Mouse (Mus musculus) hematopoietic stem cell, adult 5-6 weeks (primary cell): ENCODE results near the gene Apobr. TPM values are rescaled to one million over a fixed set of nuclear protein-coding genes. Genes with fewer than 3 reads are reported as not detected.
A peak's percentile ranks its signal among the peaks of the same experiment; 100 is the strongest.

Source experiments
- ATAC-seq, 2 experiments: fragments of 125-278 bp in 1 of 2; replicated peaks in 1 of 2; 2 replicates each; pipeline ENCODE4 v1.8.0; 2016 to 2017; ENCODE audit warnings: inconsistent platforms in 2 of 2, mild to moderate bottlenecking in 2 of 2, moderate number of reproducible peaks in 2 of 2, low read depth in 1 of 2, moderate TSS enrichment in 1 of 2; ENCODE audit not compliant: low FRiP score in 2 of 2, poor library complexity in 2 of 2, severe bottlenecking in 2 of 2, insufficient read depth in 1 of 2, low TSS enrichment in 1 of 2
- total RNA-seq: library from RNA; stranded (forward); fragments of 172-1452, 232-1000 nt; gene quantifications from 2 replicates; pipeline ENCODE4 v1.2.3, GENCODE M21; 2017

Gene Apobr
- total RNA-seq, 1 experiment from 2014 or later = 24.8 TPM

DNA sequence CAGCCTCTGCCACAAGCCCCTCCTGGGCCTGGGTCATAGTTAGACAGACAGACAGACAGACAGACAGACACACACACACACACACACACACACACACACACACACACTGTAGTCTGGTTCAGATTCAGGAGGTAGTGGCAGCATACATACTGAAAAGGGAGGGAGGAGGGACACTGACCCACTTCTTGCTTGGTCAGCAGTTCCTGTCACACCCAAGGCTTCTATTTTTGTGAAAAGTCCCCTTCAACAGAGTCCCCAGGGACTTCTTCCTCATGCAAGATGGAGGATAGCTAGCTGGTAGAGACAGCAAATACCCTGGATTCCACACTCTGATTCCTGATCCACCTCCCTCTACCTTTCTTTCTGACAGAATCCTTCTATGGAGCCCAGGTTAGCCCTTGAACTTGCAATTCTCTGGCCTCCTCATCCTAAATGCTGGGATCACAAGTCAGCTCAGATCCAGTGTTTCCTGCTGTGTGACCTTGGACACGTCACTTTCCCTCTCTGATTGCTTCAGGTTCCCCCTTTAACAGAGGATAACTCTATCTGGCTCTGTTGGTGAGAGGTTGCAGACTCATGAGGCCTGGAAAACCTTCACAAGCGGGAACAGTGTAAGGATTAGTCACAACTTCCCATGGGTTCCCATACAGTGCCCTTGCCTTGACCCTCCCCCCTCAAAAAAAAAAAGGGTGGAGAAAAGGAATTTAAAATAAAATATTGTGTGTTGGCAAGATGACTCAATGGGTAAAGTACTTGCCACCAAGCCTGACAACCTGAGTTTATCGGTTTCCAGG is 41.3 kb downstream of the Apobr start:
- ATAC-seq = no peak

DNA sequence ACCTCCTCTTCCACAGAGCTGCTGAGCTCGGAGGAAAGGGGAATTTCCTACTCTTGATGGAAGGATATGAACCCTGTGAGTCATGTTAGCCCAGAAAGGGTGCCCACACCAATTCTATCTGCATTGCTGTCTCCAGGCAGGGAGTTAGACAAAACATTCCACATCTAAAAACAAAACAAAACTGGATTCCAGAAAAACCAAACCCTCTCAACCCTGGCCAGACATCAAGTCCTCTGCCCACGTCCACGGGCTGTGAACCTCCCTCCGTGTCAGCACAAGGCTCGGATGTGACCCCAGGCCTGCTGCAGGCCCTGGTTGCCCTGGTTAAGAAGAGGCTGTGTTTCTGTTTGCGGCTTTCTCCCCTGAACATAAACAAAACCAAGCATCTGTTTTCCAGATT is 43.4 kb downstream of the Apobr start:
- no peak for ATAC-seq

GRCm38 (mm10) chr7:126629915-126630314 is 45.2 kb downstream of the Apobr start:
- no peak for ATAC-seq

DNA sequence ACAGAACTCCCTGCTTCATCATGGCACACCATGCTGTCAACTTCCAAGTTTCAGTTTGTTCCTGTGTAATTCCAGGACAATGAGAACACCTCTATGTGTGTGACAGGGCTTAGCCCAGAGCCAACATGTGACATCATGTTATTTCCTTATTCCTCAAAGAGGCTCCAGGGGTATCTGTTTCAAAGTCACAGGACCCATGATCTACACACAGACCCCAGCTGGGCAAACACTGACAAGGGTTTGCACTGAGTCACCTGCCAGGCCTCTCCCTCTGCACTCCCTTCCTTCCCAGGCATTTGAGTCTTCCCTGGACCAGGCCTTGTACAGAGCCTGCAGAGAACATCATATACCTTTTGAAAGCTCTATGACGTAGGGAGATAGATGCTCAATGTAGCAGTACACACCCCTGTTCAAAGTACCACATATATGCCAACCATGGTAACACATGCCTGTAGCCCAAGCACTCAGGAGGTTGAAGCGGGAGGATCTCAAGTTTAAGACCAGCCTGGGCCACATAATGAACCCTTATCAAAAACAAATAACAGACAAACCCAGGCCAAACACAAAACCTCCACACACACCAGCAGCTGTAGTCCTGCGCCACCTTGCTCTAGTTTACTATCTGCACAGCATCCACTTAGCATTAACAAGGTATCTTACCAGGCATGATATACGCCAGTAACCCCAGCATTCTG is 46.2 kb downstream of the Apobr start, which contains the start of gene Nupr1:
Nupr1 (minus strand) TSS at position 38 of the 695 bp plus-strand sequence.
- no peak for ATAC-seq

- no peak for ATAC-seq
Observed at GRCm38 (mm10) chr7:126632478-126632877, 47.7 kb downstream of the Apobr start.

- no peak for ATAC-seq
Observed at GRCm38 (mm10) chr7:126635375-126635774, 50.6 kb downstream of the Apobr start.

DNA sequence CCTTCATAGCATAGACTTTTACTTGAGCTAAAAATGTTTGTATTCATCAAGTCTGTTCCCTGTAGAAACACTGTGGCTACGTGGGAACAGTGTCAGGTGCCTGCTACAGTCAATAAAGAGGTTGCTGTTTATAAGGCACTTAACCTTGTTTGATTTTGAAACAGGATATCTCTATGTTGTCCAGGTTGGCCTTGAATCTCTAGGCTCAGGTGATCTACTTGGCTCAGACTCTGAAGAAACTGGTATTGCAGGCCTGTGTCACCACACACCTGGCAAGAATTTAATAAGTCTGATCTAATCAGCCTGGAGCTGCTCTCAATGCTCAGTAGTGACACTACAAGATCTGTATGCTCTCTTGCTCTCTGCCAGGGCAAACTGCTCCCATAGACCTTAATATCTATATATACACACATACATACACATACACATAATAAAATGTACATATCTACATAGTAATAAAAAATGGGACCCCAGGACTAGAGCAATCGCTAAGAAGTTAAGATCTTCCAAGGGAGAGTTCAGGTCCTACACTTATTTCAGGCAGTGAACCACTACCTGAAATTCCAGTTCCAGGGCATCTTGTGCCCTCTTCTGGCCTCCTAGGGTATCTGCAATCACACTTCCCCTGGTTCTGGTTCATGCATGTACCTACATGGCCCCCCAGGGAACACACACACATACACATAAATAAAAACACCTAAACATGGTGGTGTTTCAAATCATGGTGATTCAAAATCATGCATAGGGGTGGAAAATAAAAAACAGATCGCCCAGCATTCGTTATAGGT is 52.2 kb downstream of the Apobr start:
- ATAC-seq = peak; percentile 57 to 64; a peak in 3 of 4 replicates

Other genes with a start within 250 kb of the Apobr start
- 31.5 and 51.5 TPM in 2 replicates for gene Lat, start 215.4 kb upstream of the Apobr start, total RNA-seq
- gene Spns1, start 207.5 kb upstream of the Apobr start, total RNA-seq = 8.6 and 11.3 TPM in 2 replicates
- 13.6 and 14.4 TPM in 2 replicates for gene Nfatc2ip, start 188.2 kb upstream of the Apobr start, total RNA-seq
- gene Cd19, start 170.1 kb upstream of the Apobr start, total RNA-seq = not detected in 2 replicates
- gene Rabep2, start 156.2 kb upstream of the Apobr start, total RNA-seq = 33.8 and 36.4 TPM in 2 replicates
- gene Atp2a1, start 121.8 kb upstream of the Apobr start, total RNA-seq = 0.30 TPM in 1 of 2 replicates, not detected in the other
- 15.3 and 20.9 TPM in 2 replicates for gene Sh2b1, start 109.5 kb upstream of the Apobr start, total RNA-seq
- gene Tufm, start 97.6 kb upstream of the Apobr start, total RNA-seq = 48.1 and 99.2 TPM in 2 replicates
- gene Atxn2l, start 81.5 kb upstream of the Apobr start, total RNA-seq = 40.0 and 40.2 TPM in 2 replicates
- 187 and 207 TPM in 2 replicates for gene Eif3c, start 18.5 kb upstream of the Apobr start, total RNA-seq
- gene Cln3, start 875 bp downstream of the Apobr start, total RNA-seq = 26.1 and 57.4 TPM in 2 replicates
- gene Il27, start 10.0 kb downstream of the Apobr start, total RNA-seq = 3.2 and 3.6 TPM in 2 replicates
- gene Nupr1, start 45.9 kb downstream of the Apobr start, total RNA-seq = 6.2 and 6.6 TPM in 2 replicates
- 33.2 and 46.9 TPM in 2 replicates for gene Sgf29, start 64.4 kb downstream of the Apobr start, total RNA-seq
- 8.2 and 17.1 TPM in 2 replicates for gene Sult1a1, start 91.5 kb downstream of the Apobr start, total RNA-seq
- gene Bola2, start 110.5 kb downstream of the Apobr start, total RNA-seq = 73.1 and 88.6 TPM in 2 replicates
- gene Slx1b, start 110.8 kb downstream of the Apobr start, total RNA-seq = 4.1 and 6.3 TPM in 2 replicates
- 352 and 456 TPM in 2 replicates for gene Coro1a, start 122.8 kb downstream of the Apobr start, total RNA-seq
- 32.4 and 35.8 TPM in 2 replicates for gene Mapk3, start 174.7 kb downstream of the Apobr start, total RNA-seq
- gene Gdpd3, start 181.4 kb downstream of the Apobr start, total RNA-seq = 3.3 and 16.4 TPM in 2 replicates
- 50.3 and 74.9 TPM in 2 replicates for gene Ypel3, start 192.0 kb downstream of the Apobr start, total RNA-seq
- gene Tbx6, start 196.5 kb downstream of the Apobr start, total RNA-seq = 0.25 TPM in 1 of 2 replicates, not detected in the other
- 119 and 131 TPM in 2 replicates for gene Ppp4c, start 207.6 kb downstream of the Apobr start, total RNA-seq
- not detected in 2 replicates for gene Fam57b, start 212.7 kb downstream of the Apobr start, total RNA-seq
- gene 4930451I11Rik, start 246.7 kb downstream of the Apobr start, total RNA-seq = not detected in 2 replicates